Mouse (Mus musculus): ENCODE results near the gene Bnipl. TPM values are rescaled to one million over a fixed set of nuclear protein-coding genes. Genes with fewer than 3 reads are reported as not detected.
"Not testable (repeated sequence)": the region's sequence is repeated elsewhere in the genome, so short reads cannot be mapped to it uniquely, and the experiment has no call there.

The Bnipl gene
- polyA plus RNA-seq, 2 experiments from 2014 or later, result not detected

DNA sequence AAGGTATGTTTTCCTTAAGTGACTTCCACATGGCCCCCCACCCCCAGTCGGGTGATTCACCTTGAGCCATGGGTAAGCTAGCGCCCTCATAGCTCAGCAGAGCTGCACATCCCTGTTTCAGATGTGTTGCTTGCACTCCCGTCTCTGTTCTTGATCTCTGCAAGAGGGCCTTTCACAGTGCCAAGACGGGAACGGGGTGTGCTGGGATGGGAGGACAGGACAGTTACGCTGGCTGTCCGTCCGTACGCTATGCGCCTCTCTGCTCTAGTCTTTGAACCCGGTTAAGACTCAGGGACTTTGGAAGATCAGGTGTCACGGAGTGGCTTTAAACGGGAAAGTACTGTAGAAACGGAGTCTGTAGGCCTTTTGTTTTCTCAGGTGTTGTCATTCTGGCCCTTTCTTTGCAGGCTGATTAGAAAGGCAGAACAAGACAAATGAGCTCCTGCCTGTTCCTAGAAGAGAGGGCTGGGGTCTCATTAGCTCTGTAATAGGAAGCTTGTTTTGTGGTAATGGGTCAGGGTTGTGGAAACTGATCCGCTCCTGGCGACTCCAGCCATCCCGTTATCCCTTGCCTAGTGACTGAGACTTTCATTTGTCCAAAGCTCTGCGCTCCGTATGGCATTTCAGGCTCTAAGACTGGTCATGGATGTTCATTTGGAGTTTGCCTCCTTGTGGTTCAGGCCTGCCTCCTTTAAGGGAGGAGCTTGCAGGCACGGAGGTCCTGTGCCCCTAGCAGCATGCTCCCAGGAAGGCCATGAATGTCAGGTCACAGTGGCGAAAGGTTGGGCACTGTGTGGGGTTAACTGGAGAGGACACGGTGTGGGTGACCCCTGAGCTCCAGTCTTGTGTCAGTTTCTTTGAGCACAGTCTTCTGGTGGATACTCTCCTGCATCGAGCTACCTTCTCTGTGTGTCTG lies 15.3 kb downstream of the Bnipl start:
- ATAC-seq, result no peak

DNA sequence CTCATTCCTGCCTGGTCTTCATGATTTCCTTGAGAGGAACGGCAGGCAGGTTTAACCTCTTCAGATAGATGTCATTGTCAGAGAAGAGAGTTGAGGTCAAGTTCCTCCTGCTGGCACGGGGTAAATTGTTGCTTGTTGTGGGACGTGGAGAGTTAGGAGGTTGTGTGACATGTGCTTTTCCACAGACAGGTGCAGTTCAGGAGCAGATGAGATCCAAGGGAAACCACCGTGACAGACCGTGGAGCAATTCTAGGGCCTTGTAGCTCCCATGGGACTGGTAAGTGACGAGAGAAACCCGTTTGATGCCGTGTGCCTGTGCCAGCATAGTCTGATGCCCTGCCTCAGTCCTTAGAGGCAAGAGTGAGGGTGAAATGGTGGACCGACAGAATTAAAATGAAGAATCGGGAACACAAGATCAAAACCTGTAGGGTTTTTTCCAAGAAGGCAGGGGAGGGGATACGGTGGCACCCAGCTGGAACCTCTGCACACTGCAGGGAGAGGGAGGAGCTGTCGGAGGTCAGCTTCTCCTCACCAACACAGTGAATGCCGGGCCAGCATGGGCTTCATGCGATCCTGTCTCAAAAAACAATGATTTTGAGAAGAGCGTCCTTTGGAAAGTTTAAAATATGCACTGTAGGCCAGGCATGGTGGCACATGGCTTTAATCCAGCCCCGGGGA lies 17.6 kb downstream of the Bnipl start:
- ATAC-seq, result no peak

DNA sequence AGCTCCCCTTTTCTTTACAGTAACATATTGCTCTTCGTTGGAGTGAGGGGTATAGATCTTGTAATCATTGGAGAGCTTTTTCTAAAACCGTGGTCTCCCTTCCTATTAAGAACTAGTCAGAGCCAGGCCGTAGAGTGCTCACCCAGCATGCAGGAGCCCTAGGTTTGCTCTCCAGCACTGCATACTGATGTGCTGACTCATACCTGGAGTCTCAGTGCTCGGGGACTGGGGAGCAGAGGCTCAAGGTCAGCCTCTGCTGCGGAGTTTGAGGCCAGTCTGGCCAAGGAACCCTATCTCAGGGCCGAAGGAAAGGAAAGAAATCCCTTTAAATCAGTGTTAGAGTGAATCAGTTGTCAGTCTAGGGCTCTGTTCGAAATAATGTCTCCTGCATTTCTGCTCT lies 18.2 kb downstream of the Bnipl start:
- ATAC-seq, result no peak

DNA sequence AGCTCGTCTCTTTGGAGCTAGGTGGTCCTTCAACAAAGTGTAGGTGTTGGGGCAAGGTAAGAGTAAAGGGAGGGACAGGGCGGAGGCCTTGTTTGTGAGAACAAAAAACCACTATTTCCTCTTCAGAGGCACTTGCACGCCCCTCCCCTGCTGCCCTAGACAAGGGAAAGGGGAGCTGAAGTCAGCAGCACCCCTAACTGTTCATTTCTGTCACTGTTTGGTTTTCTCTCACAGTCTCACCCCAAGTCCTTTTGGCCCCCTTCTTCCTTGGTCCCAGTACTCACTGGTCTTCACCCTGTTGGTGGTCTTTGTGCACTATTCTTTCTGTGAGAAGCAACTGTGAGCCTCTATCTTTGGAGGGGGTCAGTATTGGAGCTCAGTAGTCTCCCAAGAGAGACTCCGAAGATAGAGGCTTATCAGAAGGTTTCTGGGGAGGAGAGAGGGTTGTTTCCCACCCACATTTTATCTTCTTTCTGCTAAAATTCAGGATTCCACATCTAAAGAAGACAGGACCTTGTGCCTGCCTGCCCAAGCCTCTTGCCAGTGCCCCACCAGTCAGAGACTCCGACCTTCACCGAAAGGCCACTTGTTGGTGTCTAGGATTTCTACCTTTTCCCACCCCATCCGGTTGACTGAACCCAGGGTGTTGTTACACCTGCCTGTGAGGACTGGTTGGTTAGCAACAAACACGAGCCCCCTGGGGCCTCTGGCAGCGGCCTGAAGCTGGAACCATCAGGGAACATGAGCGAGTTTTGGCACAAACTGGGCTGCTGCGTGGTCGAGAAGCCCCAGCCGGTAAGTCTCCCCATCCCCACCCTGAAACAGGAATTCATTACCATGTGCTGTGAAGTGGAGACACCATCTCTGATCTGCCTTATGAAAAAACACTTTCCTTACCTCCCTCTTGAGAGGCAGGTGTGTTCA lies 19.4 kb downstream of the Bnipl start, which contains the start of gene Mllt11:
TSS of gene Mllt11 (minus strand) at position 874 of the 924 bp plus-strand sequence.
- ATAC-seq, result peak; percentile 21

DNA sequence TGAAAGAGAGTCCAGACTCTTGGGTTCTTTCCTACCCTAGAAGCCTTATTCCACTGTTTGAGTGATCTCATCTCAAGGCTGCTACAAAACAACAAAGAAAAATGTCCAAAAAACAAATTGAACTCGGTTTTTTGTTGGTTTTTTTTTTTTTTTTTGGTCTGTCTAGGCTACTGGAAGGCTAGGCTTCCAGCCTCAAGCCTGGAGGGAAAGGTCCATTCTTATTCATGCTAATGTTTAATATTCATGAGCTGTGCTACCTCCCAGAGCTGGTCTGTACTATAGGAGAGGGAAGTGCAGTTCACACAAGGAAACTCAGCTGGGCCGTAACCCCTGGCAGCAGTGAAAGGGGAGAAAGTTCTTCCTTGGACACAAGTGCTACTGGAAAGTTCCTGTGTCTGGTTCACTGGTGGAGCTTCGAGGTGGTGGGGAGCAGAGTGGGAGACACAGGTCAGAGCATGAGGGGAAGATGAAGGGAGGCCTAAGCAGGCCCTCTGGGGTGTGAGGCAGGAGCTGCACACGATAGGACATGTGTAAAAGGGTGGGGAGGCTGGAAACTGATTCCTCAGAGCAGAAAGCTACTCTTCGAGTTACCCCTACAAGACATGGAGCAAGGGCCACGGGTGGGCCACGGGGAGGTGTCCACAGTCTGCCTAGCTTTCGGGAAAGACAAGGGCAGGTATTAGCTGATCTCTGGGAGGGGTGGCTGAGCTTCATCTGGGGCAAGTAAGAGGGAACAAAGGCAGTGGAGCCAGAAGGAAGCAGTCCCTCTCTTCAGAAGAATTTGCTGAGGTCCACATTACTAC lies 20.3 kb downstream of the Bnipl start:
- no peak for ATAC-seq

DNA sequence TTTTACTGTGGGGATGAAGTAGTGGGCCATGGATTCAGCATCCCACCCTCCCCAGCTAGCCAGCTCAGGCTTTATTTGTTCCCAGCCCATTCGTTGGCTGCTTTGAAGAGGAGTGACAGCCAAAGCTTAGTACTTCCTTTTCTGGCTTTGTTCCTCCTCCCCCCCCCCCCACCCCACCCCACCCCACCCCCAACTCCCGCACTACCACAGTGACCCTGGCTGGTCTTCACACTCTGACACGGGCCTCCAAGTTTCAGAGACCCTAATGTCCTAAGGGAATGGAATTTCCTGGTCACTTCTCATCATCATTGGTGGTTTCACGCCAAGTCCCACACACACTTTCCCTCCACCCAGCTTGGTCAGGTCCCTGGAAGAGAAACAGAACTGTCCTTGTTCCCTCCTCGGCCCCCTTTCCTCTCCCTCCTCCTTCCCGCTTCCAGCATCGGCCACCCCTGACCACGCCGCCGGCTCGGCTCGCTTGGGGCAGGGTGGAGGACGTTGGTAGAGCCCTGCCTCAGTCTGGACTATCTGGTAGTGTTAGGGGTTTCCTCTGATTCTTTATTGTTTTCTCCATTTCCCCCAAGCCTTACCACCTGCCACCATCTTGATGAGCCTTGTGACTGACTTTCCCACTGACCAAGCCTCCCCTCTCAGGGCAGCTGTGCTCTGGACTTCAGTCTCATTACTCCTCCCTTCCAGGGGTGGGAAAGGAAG lies 21.1 kb downstream of the Bnipl start:
- no peak for ATAC-seq

DNA sequence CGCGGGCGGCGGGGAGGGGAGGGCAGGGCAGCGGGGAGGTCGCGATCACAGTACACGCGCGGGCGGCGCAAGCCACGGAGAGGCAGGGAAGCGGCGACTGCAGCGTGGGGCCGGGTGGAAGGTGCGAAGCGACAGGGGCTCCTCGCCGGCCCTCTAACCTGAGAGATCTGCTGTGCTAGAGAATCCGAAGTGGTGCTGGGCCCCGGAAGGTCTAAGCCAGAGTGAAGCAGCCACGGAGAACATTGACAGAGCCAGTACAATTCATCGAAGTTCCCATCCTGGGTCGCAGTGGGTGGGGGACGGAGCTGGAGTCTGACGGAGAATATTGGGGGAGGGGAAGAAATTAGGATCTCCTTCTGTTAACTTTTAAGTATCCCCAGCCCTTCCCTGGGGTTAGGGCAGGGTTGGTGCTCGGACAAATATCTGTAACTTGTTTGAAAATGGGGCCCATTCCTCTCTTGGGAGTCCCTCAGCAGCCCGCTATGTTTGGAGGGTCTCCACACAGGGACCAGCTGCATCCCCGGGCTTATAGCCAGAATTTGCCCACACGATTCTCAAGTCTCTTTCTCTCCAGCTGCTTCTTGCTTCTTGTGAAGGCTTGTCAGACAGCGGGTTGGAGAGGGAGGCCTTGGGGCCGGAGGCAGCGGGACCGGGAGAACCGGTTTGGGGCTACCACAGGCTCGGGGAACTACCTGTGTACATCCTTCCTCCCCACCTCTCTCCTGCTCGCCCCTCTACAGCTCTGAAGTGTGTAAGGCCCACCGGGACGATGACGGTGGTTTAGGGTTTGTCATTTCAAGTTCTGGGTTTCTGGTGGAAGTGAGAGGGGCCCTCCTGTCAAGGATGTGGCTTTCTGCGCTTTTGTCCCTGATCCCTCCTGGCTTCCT lies 21.9 kb downstream of the Bnipl start:
- peak; percentile 11 for ATAC-seq

DNA sequence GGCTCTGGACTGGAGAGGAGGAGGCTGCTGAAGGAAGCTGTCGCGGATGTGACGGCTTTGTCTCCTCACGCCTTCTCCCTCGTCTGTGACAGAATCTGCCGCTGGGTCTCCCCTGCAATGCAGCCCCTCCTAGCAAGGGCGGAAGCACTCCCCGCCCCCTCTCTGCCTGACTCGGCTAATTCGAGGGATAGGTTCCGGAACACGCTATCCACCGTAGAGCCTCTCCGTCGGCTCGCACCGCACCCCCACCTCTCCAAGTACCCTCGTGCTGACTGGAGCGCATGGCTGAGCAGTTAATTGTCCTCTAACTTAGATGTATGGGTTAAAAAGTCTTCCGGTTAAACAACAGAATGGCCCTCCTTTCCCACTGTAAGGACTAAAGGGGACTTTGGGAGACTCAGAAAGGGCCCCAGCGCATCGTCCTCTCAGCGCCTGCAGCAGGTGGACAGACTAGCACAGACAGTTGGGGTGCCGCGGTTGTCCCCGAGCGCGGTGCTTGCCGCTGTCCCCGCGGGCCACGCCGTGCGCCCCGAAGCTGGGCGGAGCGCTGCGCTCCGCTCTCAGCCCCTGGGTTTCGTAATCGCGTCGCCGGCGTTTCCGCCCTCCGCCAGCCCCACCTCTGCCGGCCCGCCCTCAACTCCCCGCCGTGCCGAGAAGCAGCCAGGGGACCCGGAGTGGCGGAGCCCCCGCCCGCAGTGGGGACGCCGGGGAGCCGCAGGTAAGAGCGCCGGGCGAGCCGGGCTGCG lies 22.7 kb downstream of the Bnipl start, which contains the start of gene Cdc42se1:
TSS of gene Cdc42se1 (plus strand) at position 585 of the 746 bp plus-strand sequence.
- ATAC-seq, result peak; percentile 75

DNA sequence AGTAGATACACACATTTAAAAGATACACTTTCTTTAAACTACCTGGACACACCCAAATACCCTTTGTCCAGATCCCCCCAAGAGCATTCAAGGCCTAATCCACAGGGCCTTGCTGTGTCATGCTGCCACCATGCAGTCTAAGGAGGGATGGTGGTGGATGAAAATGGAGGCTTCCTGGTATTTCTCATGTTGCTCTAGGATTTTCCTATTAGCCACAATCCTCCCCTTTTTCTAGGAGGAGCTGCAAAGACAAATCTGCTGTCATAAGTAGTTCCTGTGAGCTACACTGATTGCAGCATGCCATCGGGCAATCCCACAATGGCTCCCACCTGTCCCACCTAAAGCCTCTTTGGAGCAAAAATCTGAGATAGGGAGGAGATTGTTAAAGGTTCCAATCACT lies 23.8 kb downstream of the Bnipl start:
- no peak for ATAC-seq

DNA sequence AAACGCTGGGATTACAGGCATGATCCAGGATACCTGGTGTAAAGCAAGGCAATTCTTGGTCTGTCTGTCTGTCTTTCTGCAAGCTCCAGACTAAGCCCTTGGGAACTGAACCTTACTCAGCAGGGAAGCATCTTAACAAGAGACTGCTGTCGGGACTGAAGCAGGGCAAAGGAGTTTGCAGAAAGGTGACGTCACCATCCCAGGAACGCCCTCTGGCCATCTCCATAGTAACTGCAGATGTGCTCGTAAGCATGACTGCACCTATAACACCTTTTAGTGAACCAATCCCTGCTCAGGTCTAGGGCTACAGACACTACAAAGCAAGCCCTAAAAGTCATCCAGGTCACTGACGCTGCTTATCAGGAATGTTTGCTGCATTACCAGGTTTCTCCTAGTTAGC lies 26.7 kb downstream of the Bnipl start:
- no peak for ATAC-seq

DNA sequence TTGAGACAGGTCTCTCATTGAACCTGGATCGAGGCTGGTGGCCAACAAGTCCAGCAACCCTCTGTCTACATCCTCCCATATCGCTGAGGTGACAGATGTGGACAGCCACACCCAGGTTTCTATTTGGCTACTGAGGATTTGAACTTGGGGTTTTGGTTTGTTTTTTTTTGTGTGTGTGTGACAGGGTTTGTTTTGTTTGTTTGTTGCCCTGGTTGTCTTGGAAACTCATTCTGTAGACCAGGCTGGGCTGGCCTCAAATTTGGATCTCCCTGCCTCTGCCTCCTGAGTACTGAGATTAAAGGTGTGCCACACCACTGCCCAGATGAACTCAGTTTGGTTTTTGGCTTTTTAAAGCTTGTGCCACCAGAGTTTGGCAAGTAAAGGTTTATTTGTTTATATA lies 28.0 kb downstream of the Bnipl start:
- peak; percentile 15 for ATAC-seq

DNA sequence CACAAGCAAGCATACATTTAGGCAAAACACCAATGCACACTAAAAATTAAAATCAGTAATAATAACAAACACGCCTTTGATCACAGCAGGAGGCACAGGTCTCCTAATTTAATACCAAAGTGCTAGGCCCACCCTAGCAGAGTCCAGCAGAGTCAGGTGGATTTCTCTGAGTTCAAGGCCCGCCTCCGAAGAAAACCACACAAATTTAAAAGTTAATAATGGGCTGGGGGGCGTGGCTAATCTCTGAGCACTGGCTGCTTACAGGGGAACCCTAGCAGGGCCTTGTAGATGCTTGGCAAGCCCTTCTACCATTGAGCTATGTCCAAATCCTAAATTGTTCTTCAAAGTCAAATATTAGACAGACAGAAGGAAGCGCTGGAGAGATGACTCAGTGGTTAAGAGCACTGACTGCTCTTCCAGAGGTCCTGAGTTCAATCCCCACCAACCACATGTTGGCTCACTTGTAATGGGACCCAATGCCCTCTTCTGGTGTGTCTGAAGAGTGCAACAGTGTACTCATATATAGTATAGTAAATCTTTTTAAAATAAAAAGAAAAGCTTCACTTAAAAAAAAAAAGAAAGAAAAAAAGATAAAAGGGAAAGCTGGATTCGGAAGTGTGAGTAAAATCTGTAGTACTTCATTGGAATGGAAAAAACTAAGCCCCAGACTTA lies 32.4 kb downstream of the Bnipl start:
- ATAC-seq, result no peak

DNA sequence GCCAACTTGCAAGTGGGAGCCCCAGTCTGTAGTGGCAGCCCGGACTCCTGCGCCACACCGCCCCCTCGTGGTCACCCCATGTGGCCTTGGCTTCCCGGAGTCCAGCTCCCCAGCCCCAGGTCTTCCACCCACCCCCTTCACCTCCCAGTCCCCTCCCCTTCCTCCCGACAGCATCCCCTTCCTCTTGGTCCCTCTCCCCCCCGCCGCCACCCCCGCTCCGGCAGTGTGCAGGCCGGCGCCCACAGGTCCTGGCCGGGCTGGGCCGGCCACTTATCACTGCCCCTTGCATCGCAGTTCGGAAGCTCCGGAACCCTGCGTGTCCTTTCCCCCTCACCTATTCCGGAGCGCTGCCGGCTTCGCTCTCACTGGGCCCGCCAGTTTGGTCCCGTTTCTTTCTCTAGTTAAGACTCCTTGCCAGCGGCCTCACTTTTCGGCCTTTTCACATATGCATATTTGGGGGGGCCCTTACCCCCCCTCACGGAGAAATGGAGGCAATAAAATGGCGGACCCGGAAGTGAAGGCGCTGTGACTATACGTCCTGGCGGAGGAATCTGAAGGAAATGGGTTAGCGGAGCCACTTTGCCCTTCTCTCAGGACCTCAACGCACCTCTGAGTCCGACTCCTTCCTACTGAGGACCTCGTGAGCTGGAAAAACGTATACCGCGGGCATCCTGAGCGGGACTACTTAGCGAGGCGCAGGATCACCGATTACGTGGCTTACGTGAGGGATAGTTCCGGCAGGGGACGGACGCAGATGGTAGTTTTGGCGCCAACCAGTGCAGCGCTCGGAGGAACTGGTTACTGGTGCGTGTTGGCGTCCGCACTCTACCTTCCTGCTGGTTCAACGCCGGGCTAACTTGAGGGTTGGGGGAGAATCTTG lies 33.5 kb downstream of the Bnipl start, which contains the start of gene Gabpb2:
TSS of gene Gabpb2 (minus strand) at position 662 of the 880 bp plus-strand sequence.
- peak; percentile 87 for ATAC-seq

DNA sequence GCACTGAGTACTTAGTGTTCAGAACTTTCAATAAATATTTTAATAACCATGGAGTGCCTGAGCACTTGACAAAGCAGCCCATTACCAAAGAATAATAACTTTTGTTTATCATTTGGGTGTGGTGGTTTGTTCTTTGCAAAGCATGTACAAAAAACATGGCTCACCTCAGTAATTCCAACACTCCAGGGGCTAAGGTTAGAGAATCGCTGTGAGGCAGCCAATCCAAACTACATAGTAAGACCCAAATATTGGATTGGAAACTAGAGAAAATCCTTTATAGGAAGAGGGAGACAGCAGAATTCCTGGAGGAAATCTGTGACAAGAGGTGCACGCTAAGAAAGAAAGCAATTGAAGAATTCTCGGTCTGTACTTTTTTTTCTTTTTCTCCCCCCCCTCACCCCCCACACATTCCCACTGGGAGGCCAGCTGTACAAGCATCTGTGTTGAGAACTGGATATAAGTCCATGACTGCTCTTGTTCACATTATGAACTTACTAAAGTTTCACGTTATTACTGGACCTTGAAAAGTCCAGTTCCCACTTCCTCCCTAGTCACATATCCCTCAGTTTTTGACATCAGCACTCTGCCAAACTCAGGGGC lies 34.2 kb downstream of the Bnipl start:
- ATAC-seq, result no peak

DNA sequence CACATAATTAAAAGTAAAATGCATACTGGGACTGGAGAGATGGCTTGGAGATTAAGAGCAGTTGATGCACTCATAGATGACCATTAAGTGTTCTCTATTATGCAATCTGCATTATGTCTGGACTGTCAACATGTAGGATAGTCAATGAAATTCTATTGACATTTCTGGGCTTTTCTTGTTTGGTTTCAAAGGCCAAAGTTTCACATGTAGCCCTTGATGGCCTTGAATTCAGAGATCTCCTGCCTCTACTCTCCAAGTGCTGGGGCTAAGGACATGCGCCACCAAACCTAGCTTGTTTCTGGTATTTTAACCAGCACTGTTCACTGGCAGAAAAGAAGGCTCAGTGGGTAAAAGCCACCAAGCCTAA lies 37.4 kb downstream of the Bnipl start:
- ATAC-seq, result no peak

DNA sequence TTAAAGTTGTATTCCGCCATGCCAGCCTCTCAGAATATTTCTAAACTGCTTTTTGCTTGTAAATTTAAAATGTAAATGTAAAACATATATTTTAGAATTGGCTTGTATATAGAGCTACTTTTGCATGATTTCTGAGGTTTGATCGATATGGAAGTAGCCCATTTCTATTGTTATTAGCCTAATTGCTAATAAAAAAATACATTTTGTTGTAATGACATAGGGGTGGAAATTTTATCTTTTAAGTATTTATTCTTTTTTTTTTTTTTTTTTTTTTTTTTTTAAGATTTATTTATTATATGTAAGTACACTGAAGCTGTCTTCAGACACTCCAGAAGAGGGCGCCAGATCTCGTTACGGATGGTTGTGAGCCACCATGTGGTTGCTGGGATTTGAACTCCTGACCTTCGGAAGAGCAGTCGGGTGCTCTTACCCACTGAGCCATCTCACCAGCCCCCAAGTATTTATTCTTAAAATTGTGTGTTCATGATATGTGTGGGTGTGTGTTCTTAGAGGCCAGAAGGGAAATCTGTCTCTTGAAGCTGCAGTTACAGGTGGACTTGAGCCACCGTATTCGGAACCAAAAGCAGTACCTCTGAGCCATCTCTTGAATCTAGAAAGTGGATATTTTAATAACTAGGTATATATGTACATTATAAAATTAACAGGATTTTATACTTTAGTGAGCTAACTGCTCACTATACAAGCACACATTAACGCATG lies 37.9 kb downstream of the Bnipl start:
- ATAC-seq, result not testable (repeated sequence)
